Mouse (Mus musculus) kidney, adult 2 months (tissue): ENCODE measurements around the gene B430306N03Rik. TPM values are rescaled to one million over a fixed set of nuclear protein-coding genes. Genes with fewer than 3 reads are reported as not detected.

Experiments used
- DNase-seq: peaks from one replicate; pipeline ENCODE4 v3.0.0; 2021
- H3K27ac ChIP-seq: fragments of 200-500 bp; 2 replicates; pipeline ENCODE4 v1.5.1; 2012; ENCODE audit warnings: low read depth, low read length, control low read depth, inconsistent platforms; ENCODE audit not compliant: insufficient read depth
- H3K27me3 ChIP-seq: fragments of 200-500 bp; replicated peaks from 2 replicates; pipeline ENCODE4 v1.6.1; 2012; ENCODE audit warnings: mild to moderate bottlenecking, moderate library complexity, low read length, inconsistent platforms; ENCODE audit not compliant: control insufficient read depth, insufficient read depth
- H3K36me3 ChIP-seq: fragments of 200-500 bp; 2 replicates; pipeline ENCODE4 v1.6.1; 2012; ENCODE audit warnings: mild to moderate bottlenecking, moderate library complexity, low read length, inconsistent platforms; ENCODE audit not compliant: control insufficient read depth, insufficient read depth
- H3K4me1 ChIP-seq: fragments of 200-500 bp; 2 replicates; pipeline ENCODE4 v1.6.1; 2011; ENCODE audit warnings: low read length; ENCODE audit not compliant: control insufficient read depth, insufficient read depth
- H3K4me3 ChIP-seq: fragments of 200-500 bp; 2 replicates; pipeline ENCODE4 v1.5.1; 2011; ENCODE audit warnings: mild to moderate bottlenecking, low read depth, low read length, control low read depth; ENCODE audit not compliant: insufficient read depth
- CTCF ChIP-seq: fragments of 200-500 bp; conservative IDR thresholded peaks from 2 replicates; pipeline ENCODE4 v1.5.1; 2011; ENCODE audit warnings: low read depth, mild to moderate bottlenecking, control low read depth, low read length, moderate library complexity, mixed read lengths; ENCODE audit not compliant: insufficient read depth, insufficient read length
- POLR2A ChIP-seq: fragments of 200-500 bp; IDR thresholded peaks from one replicate; pipeline ENCODE4 v1.6.1; 2011; ENCODE audit warnings: low read depth, low read length, control low read depth
- WGBS: fragments of 180-500 bp; shearing (Covaris S2); methylation state at CpG from one replicate; pipeline ENCODE4 v1.1.7; 2018; 5-methylcytosine and 5-hydroxymethylcytosine counted together
- polyA plus RNA-seq: library from polyadenylated mRNA; depleted of rRNA; stranded (reverse); fragments of >200 nt; gene quantifications from 2 replicates; pipeline ENCODE4 v1.2.3, GENCODE M21; 2012

Gene B430306N03Rik
- polyA plus RNA-seq, 1 experiment, result 0.45 TPM

DNA sequence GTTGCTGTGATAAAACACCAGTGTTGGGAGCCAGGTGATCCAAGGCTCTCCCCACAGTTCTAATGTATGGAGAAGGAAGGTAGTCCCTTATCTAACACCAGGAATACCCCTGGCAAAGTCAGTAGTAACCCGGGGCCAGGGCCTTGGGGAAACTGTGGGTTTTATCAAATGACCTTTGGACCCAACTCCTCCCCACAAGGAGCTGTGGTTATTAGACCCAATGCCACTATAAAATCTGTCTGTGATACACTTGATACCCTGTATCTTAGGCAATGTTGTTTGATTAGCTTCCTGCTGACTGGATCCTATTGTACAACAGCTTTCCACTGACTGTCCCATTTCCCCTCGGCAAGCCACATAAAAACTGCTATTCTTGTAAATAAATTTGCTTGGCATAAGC, 3.8 kb upstream of the B430306N03Rik start:
- Histone ChIP-seq H3K27ac (no peak overlapping the region), H3K4me1 (no peaks in the 10 kb centered on the region), H3K27me3 (no peaks in the 10 kb centered on the region), H3K36me3 (no peaks in the 10 kb centered on the region), H3K4me3 (no peak overlapping the region)
- DNase-seq, result no peak
- TF ChIP-seq POLR2A (no peak), CTCF (no peak)
- 64% methylated on average over 2 of the region's 2 CpGs for WGBS

DNA sequence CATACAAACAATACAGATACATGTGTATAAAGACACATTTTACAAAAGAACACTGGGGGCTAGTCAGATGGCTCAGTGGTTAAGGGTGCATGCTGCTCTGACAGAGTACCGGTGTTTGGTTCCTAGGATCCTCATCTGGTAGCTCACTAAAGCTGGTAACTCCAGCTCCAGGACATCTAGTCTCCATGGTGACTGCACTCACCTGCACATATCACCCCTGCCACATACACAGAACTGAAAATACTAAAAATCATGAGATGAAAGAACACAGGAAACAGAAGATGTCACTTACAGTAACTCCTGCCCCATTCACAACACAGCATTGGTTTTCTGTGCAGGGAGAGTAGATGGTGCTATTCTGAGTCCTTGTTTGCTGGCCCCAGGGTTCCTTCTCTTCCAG, 2.7 kb downstream of the B430306N03Rik start:
- Histone ChIP-seq H3K4me1 (no peaks in the 10 kb centered on the region), H3K36me3 (no peaks in the 10 kb centered on the region), H3K27ac (no peak overlapping the region), H3K27me3 (no peaks in the 10 kb centered on the region), H3K4me3 (no peak overlapping the region)
- no peak for DNase-seq
- TF ChIP-seq CTCF, result no peak
- no peak for TF ChIP-seq POLR2A
- WGBS, result 91% methylated on average over 1 of the region's 1 CpGs

DNA sequence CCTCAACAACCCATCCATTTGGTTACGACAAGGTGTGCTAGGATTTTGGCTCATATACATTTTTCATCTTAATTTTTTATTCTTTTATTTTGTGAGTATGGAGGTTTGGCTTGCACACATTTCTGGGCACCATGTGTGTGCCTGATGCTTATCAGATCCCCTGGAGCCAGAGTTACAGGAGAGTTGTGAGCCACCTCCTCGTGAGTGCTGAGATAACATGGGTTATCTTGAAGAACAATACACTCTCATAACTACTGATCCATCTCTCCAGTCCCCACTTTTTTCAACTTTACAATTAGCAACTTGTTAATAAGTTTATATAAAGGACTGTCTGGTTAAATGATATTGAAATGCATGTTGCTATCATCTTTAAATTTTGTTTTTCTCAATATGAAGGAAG, 5.3 kb downstream of the B430306N03Rik start:
- Histone ChIP-seq H3K4me3 (no peak overlapping the region), H3K27ac (no peak overlapping the region), H3K36me3 (no peaks in the 10 kb centered on the region), H3K4me1 (no peaks in the 10 kb centered on the region), H3K27me3 (no peaks in the 10 kb centered on the region)
- no peak for TF ChIP-seq CTCF
- TF ChIP-seq POLR2A, result no peak
- WGBS, result 82% methylated on average over 2 of the region's 2 CpGs
- DNase-seq, result no peak

DNA sequence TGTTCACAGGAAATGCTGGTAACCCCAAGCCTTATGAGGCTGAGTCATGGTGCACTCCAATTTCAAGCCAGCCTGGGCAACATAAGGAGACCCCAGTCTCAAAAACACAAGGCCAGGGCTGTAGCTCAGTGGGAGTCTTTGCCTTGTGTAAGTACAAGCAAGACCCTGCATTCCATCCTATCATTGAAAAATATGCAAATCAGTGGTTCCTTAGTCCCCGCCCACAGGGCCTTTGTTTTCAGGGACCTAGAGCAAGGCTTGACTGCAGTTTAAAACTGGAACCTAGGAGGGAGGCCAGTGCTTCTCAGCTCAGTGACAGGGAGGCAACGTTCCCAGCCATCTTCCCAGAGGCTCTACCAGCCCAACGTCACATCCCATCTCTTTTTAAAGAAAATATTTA, 7.3 kb downstream of the B430306N03Rik start:
- Histone ChIP-seq H3K27me3 (no peaks in the 10 kb centered on the region), H3K4me3 (no peak overlapping the region), H3K27ac (no peak overlapping the region), H3K4me1 (no peaks in the 10 kb centered on the region), H3K36me3 (no peaks in the 10 kb centered on the region)
- DNase-seq, result no peak
- TF ChIP-seq POLR2A (no peak), CTCF (no peak)
- 86% methylated on average over 3 of the region's 3 CpGs for WGBS

DNA sequence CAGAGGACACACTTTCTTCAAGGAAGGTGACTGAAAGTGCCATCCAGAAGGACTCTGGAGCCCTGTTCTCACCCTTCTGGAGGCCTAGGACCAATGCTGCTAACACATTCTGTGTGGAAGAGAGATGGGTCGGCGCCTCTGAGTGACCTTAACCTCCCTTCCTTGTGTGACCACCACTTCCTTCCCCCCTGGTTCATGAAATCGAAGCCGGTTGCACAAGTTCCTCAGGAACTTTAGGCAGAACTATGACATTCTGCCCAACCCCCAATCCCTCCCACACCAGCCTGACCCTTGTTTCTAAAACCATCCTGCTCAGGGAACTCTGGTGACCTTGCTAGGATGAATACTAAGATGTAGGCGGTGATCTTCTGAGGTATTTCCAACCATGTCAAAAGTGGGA, 8.3 kb downstream of the B430306N03Rik start:
- Histone ChIP-seq H3K27me3 (no peaks in the 10 kb centered on the region), H3K36me3 (no peaks in the 10 kb centered on the region), H3K4me1 (no peaks in the 10 kb centered on the region), H3K27ac (no peak overlapping the region), H3K4me3 (no peak overlapping the region)
- TF ChIP-seq CTCF, result no peak
- TF ChIP-seq POLR2A, result no peak
- 69% methylated on average over 5 of the region's 5 CpGs for WGBS
- no peak for DNase-seq

DNA sequence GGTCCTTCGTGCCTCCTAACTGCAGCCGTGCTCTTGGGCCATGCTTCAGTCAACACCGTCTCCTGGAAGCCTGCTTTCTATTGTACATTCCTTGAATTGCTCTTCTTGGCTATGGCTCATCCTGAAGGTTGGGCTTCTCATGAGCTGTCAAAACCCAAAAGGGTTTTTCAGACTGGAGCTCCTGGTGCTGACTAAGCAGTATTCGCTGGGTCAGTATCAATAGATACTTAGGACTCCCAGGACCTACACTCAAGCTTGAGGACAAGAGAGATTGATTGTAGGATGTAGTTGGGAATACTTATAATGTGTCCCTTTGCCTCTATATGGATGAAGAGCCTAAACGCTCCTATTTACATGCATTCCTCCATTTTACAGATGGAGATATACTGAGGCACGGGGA, 9.2 kb downstream of the B430306N03Rik start:
- TF ChIP-seq CTCF, result no peak
- TF ChIP-seq POLR2A, result no peak
- no peaks in the 10 kb centered on the region for H3K36me3 ChIP-seq
- H3K4me3 ChIP-seq, result no peak overlapping the region
- no peak for DNase-seq
- H3K4me1 ChIP-seq, result no peaks in the 10 kb centered on the region
- no peaks in the 10 kb centered on the region for H3K27me3 ChIP-seq
- WGBS, result 90% methylated on average over 6 of the region's 6 CpGs
- H3K27ac ChIP-seq, result no peak overlapping the region

DNA sequence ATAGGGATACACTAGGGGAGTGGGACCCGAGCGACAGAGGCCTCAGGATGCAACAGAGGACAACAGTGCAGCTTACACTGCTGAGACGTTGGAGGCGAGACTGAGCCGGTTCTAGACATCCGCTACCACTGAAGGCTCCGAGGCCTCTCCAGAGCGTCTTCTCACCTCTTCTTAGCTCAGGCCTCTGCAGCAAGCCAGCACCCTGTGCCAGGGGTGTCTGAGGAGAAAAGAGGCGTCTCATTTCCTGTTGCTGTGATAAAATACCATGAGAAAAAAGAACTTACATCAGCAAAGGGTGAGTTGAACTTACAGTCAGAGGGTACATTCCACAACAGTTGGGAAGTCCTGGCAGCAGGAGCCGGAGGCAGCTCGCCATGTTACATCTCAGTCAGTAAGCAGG, 9.7 kb downstream of the B430306N03Rik start:
- Histone ChIP-seq H3K4me1 (no peaks in the 10 kb centered on the region), H3K36me3 (no peaks in the 10 kb centered on the region), H3K27ac (no peak overlapping the region), H3K4me3 (no peak overlapping the region), H3K27me3 (no peaks in the 10 kb centered on the region)
- TF ChIP-seq CTCF (no peak), POLR2A (no peak)
- no peak for DNase-seq
- 79% methylated on average over 11 of the region's 11 CpGs for WGBS

DNA sequence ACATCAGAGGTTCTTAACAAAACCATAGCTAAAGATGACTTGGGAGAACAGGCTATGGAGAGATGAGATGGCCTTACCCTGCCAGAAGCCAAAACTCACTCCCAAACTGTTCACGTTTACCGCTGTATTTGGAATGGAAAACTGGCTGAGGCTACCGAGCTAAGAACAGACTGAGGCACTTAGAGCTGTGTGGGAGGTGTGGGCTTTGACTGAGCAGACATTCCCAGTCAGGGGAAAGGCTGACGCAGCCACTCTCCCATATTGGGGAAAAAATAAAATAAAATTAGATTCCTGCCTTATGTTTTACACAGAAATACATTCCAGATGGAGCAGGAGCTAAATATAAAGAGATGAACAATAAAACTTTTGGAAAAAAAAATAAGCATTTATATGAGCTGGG, 10.7 kb downstream of the B430306N03Rik start:
- Histone ChIP-seq H3K4me1 (no peaks in the 10 kb centered on the region), H3K36me3 (no peaks in the 10 kb centered on the region), H3K27me3 (no peaks in the 10 kb centered on the region), H3K27ac (no peak overlapping the region), H3K4me3 (no peak overlapping the region)
- WGBS, result 66% methylated on average over 4 of the region's 4 CpGs
- DNase-seq, result no peak
- TF ChIP-seq CTCF (no peak), POLR2A (no peak)
